21 mouse cellular contexts compared by ENCODE assay signal in genomic region chr4:148870496-148870895, GRCm38 (mm10).
"Had no signal": no experiment of that assay in that cellular context is flagged by ENCODE, and none has a peak within 500 bp of the region (broad histone marks: within the 10 kb centered on the region; RNA-seq: fewer than 3 reads in every experiment).

No protein-coding gene starts in this region.

- H3K9me3 ChIP-seq: lung, embryonic 15.5 days; megakaryocyte, embryonic 14.5 days; neural tube, embryonic 12.5 days; neural tube, embryonic 15.5 days had no signal

- H3K4me3 ChIP-seq: lung, embryonic 15.5 days; megakaryocyte, embryonic 14.5 days; neural tube, embryonic 12.5 days; neural tube, embryonic 15.5 days had no signal

- DNase-seq: kidney, adult 9 months; kidney, postnatal 14 days; kidney, postnatal 4 days; left cerebral cortex, postnatal 4 days; lung, adult 18-20 months; lung, postnatal 10 days; lung, postnatal 36 days; midbrain, embryonic 14.5 days; right cerebral cortex, adult 18-20 months; right cerebral cortex, postnatal 14 days; right cerebral cortex, postnatal 4 days; thymus, adult 2 months; thymus, postnatal 14 days; thymus, postnatal 4 days had no signal

- H3K4me1 ChIP-seq: megakaryocyte, embryonic 14.5 days had no signal

- H3K9ac ChIP-seq: liver, embryonic 14.5 days; lung, embryonic 15.5 days; neural tube, embryonic 12.5 days; neural tube, embryonic 15.5 days had no signal

- H3K27ac ChIP-seq: liver, embryonic 14.5 days; lung, embryonic 15.5 days; neural tube, embryonic 12.5 days; neural tube, embryonic 15.5 days; stomach, postnatal 0 days had no signal

- H3K36me3 ChIP-seq: lung, embryonic 15.5 days; neural tube, embryonic 12.5 days; neural tube, embryonic 15.5 days had no signal

- H3K27me3 ChIP-seq: lung, embryonic 15.5 days had no signal

- H3K4me2 ChIP-seq: lung, embryonic 15.5 days; midbrain, embryonic 11.5 days; neural tube, embryonic 12.5 days; neural tube, embryonic 15.5 days had no signal
